Mouse (Mus musculus) thymus, postnatal 36 days (tissue): Measurements from ENCODE around the gene Sned1.
"Not testable (repeated sequence)": the region's sequence is repeated elsewhere in the genome, so short reads cannot be mapped to it uniquely, and the experiment has no call there.

Source experiments
- DNase-seq, 2 experiments: peaks; one replicate each; pipeline ENCODE4 v3.0.0; 2022; ENCODE audit warnings: mixed read lengths in 2 of 2

Gene Sned1

DNA sequence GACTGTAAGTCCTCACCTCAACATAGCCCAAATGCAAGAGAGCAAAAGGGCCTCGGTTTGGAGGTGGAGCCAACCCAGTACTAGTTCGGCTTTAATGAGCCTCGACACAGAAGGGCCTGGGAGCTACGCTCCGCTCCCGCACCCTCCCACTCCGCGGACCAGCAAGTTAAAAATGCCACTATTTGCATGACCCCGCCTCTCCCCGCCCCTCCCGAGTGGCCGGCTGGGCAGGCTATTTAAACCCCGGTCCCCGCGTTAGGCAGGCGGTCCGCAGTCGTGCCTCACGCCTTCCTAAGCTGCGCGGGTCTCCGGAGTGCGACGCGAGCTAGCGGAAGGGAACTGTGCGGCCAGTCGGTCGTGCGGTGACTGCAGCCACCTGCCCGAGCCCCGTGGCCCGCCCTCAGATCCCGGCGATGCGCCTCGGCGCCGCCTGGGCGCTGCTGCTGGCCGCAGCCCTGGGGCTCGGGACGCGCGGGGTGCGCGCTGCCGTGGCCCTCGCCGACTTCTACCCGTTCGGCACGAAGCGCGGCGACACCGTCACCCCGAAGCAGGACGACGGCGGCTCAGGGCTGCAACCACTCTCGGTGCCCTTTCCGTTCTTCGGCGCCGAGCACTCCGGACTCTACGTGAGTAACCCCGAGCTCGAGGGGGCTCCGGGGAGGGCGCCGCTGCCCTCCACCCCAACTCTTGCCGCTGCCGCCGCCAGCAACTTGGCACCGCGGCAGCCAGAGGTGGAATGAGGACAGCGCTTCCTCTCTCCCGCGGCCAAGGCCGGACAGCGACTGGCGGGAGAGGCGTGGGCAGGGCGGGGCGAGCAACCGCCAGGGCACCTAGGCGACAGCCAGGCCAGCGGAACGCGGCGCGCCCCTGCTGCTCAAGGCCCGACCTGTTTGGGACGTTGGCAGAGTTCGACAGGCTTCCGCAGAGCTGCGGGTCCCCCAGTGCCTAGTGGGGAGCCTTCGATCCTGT is at the start of gene Sned1:
Sned1 (plus strand) TSS at position 266 of the 969 bp plus-strand sequence.
- DNase-seq, result no peak

DNA sequence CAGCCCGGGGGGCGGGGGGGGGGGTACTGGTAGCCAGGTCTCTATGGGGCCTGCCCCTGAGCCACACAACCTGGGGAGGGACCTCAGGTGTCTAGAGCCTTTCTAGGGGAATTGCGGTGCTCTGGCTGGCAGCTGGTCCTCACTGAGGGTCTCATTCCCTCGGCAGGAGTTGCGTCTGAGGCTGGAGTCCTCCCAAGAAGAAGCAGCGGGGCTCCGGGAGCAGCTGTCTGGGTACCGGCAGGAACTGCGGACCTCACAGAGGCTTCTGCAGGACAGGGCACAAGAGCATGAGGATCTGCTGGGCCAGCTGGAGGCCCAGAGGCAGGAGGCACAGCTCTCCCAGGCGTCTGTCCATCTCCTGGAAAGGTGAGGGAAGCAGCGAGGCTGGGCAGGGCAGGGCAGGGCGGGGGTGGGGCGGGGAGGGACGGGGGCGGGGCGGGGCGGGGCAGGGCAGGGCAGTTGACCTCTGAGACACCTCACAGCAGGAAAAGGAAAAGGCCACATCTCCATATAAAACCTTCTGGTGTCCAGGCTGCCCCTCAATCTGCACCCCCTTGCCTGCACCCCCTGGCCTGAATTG is 44.8 kb upstream of the Sned1 start:
- no peak for DNase-seq

DNA sequence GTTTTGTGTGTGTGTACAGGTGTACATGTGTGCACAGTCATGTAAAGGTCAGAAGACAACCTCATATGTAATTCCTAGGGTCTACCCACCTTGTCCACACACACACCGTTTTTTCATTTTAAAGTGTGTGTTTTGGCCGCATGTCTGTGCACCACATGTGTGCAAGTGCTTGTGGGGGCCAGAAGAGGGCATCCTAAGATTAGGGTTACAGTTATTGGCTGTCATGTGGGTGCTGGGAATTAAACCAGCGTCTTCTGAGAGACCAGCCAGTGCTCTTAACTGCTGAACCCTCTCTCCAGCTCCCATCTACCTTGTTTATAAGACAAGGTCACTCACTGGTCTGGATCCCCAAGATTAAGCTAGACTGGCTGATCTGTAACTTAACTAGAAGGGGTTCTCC is 40.7 kb upstream of the Sned1 start:
- DNase-seq, result no peak

DNA sequence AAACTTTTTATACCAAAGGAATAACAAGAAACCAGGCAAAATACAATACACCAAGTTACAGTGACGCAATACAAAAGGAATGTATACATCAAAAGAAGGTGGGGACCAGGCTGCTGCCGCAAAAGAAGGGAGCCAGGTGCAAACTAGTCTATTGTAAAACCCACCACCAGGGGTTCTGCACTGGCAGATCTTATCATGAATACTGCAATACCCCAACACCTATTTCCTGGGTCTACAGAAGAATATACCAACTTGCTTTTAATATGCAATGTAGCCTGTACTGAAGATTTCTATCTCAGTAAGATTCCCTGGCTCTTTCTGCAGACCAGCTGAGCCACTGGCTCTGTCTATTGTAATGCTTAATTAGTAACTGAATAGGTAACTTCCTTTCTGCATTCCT is 38.2 kb upstream of the Sned1 start:
- not testable (repeated sequence) for DNase-seq

DNA sequence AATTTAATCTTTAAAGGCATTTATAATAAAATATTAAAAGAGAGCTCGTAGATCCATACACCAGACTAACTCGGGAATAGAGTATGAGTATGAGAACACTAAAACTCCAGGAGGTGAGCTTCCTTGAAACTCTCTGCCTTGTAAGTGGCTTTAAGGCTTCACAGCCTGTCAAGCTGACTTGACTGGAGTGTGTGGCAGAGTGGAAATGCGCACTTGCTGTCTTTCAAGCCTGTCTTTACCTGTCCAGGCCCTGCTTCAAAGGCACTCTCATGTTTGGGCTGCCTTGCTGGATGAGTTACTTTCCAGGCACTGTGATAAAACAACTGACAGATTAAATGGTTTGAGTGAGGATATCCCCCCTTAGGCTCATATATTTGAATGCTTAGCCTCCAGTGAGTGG is 37.7 kb upstream of the Sned1 start:
- no peak for DNase-seq

DNA sequence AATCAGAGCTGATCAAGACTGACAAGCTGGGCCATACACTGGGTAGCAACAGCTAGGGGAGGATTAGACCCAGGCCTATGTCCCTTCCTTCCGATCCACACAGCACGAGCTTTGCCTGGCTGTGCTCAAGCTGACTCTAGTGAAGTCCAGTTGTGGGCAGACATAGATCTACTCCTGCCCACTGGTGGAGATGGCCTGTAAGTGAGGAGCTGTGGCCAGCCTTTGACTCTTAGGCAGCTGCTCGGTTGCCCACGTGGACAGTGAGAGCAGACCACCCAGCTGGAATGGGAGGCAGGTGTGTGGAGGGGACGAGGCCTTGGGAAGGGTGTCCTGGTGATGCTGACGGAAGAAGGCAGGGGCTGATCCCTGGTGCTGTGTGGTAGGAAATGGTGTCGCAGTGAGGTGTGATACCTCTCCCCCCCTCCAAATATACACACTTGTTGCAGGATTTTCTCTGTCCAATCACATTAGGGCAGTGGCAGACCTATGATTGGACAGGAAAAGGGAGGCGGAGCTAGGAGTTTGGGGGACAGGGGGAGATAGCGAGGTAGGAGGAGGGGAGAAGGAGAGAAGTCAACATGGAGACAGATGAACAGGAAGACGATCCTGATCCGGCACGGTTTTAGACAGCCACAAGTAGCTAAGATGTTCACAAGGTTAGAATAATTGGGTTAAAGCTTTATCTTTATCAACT is 29.2 kb upstream of the Sned1 start:
- no peak for DNase-seq

DNA sequence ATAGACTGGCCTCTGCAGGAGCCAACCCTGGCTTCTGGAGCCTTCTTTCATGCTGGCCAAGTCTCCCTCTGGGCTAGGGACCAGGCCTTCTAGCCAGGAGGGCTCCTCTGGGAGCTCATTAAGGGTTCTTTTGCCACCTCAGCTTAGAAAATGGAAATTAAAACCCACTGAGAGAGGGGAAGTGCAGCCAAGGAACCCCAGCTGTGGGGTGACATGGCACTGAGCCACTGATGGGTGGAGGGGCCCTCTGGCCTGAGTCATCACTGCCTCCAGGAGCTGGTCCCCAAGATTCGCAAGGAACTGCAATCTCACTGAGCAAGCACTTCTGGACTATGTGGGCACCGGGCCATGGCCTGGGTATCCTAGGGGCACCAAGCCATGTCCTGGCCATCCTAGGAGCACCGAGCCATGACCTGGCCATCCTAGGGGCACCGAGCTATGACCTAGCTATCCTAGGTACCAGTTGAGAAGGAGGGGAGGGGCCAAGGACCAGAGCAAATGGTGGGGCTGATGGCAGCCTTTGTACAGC is 28.0 kb upstream of the Sned1 start:
- no peak for DNase-seq

DNA sequence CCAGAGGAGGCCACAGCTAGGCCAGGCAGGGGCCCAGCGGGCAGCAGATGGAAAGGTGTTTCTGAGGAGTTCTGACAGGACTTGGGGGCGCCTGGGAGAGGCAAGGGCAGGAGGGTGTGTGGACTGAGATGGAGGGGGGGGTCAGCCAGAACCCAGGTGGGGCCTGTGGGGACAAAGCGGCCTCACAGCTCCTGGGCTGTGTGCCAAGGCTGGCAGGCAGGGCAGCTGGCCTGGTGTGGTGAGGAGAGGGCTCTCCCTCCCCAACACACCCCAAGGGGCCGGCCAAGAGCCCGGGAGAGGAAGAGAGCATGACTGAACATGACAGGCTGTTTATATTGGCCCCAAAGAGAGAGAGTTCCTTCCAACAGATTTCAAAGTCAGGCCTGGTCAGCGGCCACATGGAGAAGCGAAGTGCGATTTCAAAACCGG is 25.4 kb upstream of the Sned1 start:
- DNase-seq, result no peak

DNA sequence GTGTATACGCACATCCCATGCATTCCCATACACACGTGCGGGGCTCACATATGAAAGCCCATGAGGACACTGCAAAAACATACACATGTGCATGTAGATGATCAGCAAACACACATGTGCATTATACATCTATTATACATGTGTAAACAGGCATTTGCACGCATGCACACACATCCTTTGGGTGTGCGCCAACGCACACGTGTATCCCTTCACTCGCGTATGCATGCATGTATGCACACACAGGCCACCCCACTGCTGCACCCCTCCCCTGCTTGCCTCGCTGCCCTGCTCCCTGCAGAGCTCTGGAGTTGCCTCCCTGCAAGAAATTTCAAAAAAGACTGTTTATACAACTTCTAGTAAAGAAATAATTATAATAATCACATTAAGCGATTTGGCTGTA is 24.6 kb upstream of the Sned1 start:
- DNase-seq, result no peak

DNA sequence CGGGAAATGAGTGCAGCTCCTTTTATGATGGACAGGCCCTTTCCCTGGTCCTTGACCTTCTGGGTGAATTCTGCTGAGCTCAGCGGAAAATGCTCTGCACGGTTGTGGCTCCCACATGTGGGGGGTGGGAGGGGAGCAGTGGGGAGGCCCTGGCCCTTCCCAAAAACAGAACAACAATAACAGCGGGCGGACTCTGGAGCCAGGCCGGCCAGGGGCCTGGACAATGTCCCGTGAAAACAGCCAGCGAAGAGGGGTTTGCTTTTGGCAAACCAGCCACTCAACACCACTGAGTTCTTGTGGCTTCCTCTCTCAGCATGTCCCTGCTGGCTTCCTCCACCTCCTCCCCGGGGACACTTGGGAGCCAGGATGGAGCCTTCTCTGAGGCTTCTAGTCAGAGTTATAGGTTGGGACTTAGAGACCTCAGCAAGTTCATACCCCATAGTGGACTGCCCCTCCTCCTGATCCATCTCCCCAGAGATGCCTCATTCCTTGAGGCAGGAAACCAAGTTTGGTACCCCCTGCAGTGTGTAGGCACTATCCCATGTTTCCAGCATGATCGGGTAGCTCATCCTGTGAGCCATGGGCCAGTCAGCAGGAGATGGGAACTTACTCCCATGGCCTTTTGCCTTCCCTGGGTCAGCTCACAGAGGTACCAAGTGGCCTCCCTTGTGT is 24.0 kb upstream of the Sned1 start:
- no peak for DNase-seq

DNA sequence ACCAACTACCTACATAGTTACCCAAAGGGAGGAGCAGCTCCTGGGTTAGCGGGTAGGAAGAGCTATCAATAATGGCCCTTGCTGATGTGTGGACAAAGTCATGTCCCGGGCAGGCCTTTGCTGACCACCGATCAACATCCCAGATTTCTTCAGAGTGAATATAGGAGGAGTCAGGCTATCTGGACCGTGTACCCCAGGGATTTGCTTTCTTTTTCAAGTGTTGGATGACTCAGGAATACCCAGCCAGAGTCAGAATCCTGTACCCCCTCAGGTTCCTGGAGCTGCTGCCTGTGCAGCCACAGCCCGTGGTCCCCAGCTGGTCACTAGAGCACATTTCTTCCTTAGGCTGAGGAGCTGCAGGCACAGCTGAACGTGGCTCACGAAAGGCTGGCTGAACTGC is 23.2 kb upstream of the Sned1 start:
- DNase-seq, result no peak

DNA sequence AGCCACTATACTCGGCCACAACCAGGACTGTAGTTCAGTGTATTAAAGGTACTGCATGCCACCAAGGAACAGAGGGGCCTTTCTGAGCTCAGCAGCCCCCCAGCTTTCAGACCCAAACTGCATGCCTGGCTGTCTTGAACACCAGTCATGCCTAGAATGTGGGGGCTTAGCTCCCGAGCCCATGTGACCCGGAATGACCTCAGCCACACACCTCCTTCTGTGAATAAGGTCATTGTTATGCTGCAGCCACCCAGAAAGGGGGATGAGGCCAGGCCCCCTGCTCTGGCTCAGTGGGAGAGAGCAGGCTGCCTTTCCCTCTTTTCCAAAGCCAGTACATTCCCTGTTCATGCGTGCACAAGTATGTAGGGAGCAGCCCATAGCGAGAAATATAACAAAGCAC is 21.0 kb upstream of the Sned1 start:
- DNase-seq, result no peak

DNA sequence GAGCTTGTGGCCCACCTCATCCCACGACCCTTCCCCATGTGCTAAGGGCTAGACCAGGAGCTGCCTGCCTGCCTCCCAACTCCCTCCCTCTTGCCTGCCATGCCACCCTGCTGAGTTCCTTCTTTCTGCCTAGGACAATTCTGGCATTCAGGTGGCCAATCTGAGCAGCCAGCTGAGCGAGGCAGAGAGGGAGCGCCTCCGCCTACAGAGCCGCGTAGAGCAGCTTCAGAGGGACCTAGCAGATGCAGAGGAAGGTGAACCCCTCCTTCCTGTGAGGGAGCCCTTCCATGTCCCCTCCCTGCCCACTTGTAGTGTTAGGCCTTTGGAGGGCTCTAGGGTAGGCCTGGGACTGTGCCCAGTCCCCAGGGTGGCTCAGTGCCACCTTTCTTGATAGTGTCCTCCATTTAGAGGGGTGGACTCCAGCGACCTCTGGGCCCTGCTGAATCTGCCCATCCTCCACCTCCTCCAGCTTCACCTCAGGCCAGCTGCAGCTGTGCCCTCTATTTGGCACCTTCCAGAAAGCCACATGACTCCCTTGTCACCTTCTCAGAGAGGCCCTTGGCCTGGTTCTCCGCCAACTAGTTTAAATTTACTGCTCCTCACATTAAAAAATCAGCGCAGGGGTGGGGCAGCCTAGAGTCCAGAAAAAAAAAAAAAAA is 18.7 kb upstream of the Sned1 start:
- DNase-seq, result no peak

DNA sequence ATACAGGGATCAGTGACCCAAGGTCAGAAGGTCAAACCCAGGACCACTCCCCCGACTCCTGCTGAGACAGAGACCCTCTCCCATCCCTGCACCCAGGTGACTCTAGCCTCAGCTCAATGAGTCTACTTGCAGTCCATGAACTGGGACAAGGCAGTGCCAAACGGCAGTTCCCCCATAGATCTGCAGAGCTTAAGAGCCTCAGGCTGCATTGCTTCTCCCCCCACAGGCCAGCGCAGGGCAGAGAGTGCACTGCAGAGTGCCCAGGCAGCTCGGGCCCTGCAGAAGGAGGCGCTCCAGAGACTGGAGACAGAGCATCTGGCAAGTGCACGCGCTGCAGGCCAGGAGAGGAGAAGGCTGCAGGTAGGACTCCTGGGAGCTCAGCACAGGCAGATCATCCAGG is 18.1 kb upstream of the Sned1 start:
- DNase-seq, result no peak

DNA sequence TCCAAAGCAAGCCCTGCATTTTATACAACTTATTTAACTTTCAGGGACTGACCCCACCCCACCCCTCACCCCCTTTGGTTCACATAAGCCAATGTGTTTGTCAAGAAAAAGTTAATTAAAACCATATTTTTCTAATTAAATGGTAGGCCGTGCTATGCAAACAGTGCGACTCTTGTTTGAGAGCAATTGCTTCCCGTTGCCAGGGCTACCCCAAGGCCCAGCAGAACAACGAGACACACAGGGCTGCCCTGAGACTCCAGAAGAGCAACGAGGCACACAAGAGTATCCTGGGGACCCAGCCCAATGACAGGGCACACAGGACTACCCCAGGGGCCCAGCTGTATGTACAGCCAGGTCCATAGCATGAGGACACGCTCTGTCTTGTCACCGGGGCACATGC is 14.9 kb upstream of the Sned1 start:
- no peak for DNase-seq

DNA sequence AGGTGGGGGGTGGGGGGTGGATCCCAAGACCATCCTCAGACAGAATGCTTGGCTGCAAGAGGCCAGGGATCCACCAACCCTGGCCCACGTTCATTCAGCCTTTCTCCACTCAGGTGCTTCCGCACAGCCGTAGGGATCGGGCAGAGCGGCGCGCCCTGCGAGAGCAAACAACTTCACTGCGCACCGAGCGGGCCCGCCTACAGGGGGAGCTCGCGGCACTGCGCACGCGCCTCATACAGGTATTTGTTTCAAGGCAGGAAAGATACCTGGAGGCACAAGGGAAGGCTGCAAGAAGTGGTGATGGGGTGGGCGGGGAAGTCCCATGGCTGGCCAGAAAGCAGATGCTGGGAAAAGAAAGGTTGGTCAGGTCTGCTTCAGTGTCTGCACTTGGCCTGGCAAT is 11.7 kb upstream of the Sned1 start:
- peak; percentile 48 to 57 for DNase-seq

DNA sequence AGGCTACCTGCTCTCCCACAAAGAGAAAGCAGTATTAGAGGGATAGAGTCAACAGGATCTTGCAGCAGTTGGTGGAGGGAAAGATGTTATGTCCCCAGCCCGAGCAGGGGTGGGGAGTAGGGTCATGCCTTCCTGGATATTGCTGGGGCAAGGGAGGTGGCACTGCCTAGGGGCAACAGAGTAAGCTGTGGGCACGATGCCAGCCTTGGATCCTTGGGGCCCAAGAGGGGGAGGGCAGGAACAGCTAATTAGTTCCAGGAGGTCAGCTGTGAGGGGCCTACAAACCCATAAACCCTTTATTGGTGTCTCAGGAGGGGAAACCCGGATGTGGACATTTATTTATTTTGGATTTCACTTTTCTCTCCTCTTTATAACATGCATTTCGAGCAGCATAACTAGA is 10.4 kb upstream of the Sned1 start:
- no peak for DNase-seq

DNA sequence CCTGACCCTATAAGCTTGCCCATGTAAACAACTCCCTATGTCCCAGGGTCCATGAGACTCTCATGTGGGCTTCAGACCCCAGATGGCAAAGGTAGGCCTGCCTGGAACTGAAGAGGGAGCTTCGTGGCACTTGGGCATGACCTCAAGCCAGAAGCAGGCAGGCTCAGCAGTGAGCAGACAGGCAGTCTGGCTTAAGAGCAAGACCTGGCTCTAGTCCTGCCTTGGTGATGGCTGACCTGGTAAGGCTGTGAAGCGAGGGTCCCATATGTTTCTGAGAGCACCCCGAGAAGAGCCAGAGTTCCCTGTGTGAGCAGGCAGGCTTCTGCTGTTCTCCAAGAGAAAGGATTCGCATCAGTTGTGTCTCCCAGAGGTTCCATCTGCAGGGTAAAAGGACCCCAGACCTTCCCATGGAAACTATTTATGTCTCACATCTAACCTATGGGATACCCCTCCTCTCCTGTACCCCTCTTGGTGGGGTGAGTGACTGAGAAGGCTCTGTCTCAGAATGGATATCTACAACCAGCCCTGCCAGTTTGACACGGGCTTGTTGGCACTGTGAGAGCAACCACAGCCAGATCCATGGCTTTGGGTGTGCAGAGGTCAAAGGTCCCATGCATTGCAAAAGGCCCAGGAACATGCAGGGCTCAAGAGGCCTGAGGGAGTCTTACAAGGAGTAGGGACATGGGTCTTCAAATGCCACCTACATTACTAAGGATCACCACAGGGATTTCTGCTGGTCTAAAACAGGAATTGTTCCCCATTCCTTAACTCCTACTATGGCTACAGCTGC is 9.7 kb upstream of the Sned1 start:
- DNase-seq, result no peak

DNA sequence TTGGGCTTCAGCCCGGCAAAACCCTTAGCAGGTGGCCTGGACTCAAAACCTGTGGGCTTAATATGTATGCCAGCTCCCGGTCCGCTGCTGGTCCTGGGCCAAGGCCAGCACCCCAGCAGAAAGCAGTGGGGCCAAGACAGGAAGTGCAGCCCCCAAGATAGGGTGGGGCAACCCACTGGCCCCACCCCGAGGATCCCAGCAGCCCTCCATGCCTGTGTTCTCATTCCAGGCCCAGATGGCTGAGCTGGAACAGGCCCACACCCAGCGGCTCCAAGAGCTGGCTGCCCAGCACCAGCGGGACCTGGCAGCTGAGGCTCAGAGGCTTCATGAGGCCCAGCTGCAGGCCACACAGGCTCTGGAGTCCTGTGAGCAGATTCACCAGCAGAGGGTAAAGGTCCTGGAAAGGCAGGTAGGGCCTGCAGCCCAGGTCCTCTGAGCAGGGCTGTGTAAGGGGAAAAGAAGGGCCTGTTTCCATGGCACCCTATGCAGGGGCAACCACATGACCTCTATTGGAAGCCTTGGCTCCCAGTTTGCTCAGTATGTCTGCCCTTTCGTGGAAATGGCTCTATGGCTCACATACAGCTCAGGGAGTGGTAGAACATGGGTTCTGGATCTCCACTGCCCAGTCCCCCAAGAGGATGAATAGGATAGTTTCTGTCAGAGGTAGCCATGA is 8.2 kb upstream of the Sned1 start:
- no peak for DNase-seq

DNA sequence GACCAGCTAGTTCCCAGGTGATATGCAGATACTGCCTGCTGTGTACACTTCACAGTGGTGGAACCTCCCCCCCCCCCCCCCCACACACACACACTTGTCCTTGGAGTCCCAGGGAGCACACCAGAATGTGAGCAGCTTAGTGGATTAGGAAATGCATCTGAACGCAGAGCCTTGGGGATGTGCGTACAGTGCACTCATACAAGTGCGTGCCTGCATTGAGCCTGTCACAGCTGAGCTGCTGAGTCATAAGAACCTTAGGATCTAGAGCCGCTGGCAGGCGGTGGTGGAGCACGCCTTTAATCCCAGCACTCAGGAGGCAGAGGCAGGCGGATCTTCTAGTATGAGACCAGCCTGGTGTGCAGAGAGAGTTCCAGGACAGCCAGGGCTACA is 7.7 kb upstream of the Sned1 start:
- DNase-seq, result no peak

DNA sequence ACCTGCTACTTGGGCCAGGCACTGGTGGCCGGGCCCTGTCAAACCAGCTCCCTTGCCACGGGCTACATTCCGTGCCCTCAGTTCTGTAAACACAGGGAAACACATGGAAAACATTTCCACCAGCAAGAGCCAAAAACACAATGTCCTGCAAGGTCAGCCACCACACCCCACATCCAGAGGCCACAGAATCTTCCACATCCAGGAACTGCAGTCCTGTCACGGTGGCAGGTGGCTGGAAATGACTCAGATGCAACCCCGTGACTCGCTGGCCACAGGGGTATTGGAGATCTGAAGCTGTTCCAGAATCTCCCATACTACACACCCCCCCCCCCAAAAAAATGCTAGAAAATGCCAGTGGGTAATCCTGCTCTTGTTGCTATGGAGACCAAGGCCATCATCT is 6.4 kb upstream of the Sned1 start:
- no peak for DNase-seq
